Mouse (Mus musculus) spleen, adult 2 months (tissue): Measurements from ENCODE around the gene Cep70. TPM values are rescaled to one million over a fixed set of nuclear protein-coding genes. Genes with fewer than 3 reads are reported as not detected.

ENCODE experiments used
- DNase-seq, 2 experiments: peaks; one replicate each; pipeline versions ENCODE4 v3.0.0 to v3.0.0-alpha.2; 2012 to 2021; ENCODE audit warnings: low spot score in 2 of 2, low read depth in 1 of 2
- H3K27ac ChIP-seq: fragments of 200-500 bp; 2 replicates; pipeline ENCODE4 v1.5.1; 2012; ENCODE audit warnings: low read length, inconsistent platforms; ENCODE audit not compliant: insufficient read depth
- H3K27me3 ChIP-seq: fragments of 200-500 bp; 2 replicates; pipeline ENCODE4 v1.6.1; 2012; ENCODE audit warnings: mild to moderate bottlenecking, moderate library complexity, low read length, inconsistent platforms; ENCODE audit not compliant: control insufficient read depth, insufficient read depth
- H3K36me3 ChIP-seq: fragments of 200-500 bp; 2 replicates; pipeline ENCODE4 v1.6.1; 2012; ENCODE audit warnings: mild to moderate bottlenecking, low read length, inconsistent platforms; ENCODE audit not compliant: control insufficient read depth, insufficient read depth
- H3K4me1 ChIP-seq: fragments of 200-500 bp; 2 replicates; pipeline ENCODE4 v1.6.1; 2011; ENCODE audit warnings: inconsistent platforms; ENCODE audit not compliant: control insufficient read depth, insufficient read depth, insufficient read length
- H3K4me3 ChIP-seq: fragments of 200-500 bp; 2 replicates; pipeline ENCODE4 v1.5.1; 2011; ENCODE audit warnings: mild to moderate bottlenecking, inconsistent platforms; ENCODE audit not compliant: insufficient read depth, insufficient read length; ENCODE audit errors: extremely low read depth
- CTCF ChIP-seq: fragments of 200-500 bp; IDR thresholded peaks from 2 replicates; pipeline ENCODE4 v1.5.1; 2011; ENCODE audit warnings: mild to moderate bottlenecking, inconsistent platforms; ENCODE audit not compliant: insufficient read depth, insufficient read length, insufficient replicate concordance; ENCODE audit errors: extremely low read depth
- POLR2A ChIP-seq: fragments of 200-500 bp; IDR thresholded peaks from 2 replicates; pipeline ENCODE4 v1.6.1; 2011; ENCODE audit warnings: low read depth, low read length, inconsistent platforms
- WGBS: fragments of 180-500 bp; shearing (Covaris S2); methylation state at CpG from one replicate; pipeline ENCODE4 v1.1.7; 2018; 5-methylcytosine and 5-hydroxymethylcytosine counted together
- polyA plus RNA-seq: library from polyadenylated mRNA; depleted of rRNA; stranded (reverse); fragments of >200 nt; gene quantifications from 2 replicates; pipeline ENCODE4 v1.2.3, GENCODE M21; 2012; rRNA removed

Gene Cep70
- polyA plus RNA-seq, 1 experiment: 1.0 TPM

DNA sequence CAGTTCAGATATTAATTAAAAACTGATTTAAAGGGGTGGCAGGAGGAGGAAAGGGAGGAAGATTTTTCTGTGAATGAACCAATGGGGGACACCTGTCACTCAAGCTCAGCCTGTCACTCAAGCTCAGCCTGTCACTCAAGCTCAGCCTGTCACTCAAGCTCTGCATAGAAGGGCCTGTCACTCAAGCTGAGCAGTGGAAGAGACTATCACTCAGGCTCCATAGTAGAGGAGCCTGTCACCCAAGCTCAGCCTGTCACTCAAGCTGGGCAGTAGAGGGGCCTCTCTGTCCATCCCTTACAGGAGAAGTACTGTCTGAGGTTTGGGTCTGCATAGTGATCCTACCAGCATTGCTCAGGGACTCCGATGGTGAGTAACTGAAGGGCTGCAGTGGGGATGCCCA lies 95.1 kb downstream of the Cep70 start:
- H3K27me3 ChIP-seq: no peaks in the 10 kb centered on the region
- no peak overlapping the region for H3K27ac ChIP-seq
- no peak for DNase-seq
- H3K36me3 ChIP-seq: no peaks in the 10 kb centered on the region
- no peak for TF ChIP-seq POLR2A
- TF ChIP-seq CTCF: no peak
- WGBS: 93% methylated on average over 1 of the region's 1 CpGs
- H3K4me1 ChIP-seq: no peaks in the 10 kb centered on the region
- H3K4me3 ChIP-seq: no peak overlapping the region

- 86% methylated on average over 1 of the region's 1 CpGs for WGBS
- TF ChIP-seq POLR2A (no peak), CTCF (no peak)
- DNase-seq: no peak
Measured at GRCm38 (mm10) chr9:99339182-99339581, 96.0 kb downstream of the Cep70 start.

GRCm38 (mm10) chr9:99340126-99340525 lies 97.0 kb downstream of the Cep70 start:
- 88% methylated on average over 12 of the region's 12 CpGs for WGBS
- TF ChIP-seq CTCF (no peak), POLR2A (no peak)

More at GRCm38 (mm10) chr9:99339182-99339581, 96.0 kb downstream of the Cep70 start:
- Histone ChIP-seq H3K4me1 (no peaks in the 10 kb centered on the region), H3K27ac (no peak overlapping the region), H3K36me3 (no peaks in the 10 kb centered on the region), H3K4me3 (no peak overlapping the region), H3K27me3 (no peaks in the 10 kb centered on the region)

DNA sequence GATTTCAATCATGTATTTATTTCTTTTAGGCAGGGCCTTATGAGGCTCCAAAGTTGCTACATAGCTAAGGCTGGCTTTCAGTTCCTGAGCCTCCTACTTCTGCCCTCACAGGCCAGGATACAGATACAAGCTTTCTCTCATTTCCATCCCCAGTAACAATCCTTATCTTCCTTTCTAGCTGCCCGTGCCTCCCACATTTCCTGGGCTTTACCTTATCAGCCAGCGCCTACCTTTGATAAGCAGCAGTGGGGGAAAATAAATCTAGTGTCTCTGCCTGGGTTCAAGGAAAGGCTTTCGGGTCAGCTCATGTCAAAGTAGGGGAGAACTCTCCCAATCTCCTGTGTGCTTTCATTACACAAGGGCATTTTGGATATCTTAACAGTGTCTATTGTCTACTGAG lies 98.4 kb downstream of the Cep70 start:
- Histone ChIP-seq H3K27ac (no peak overlapping the region), H3K4me1 (no peaks in the 10 kb centered on the region), H3K36me3 (no peaks in the 10 kb centered on the region), H3K4me3 (no peak overlapping the region), H3K27me3 (no peaks in the 10 kb centered on the region)
- WGBS: 59% methylated on average over 3 of the region's 3 CpGs
- no peak for DNase-seq
- TF ChIP-seq POLR2A (no peak), CTCF (no peak)

More at GRCm38 (mm10) chr9:99340126-99340525, 97.0 kb downstream of the Cep70 start:
- DNase-seq: no peak
- H3K27me3 ChIP-seq: no peaks in the 10 kb centered on the region
- H3K36me3 ChIP-seq: no peaks in the 10 kb centered on the region
- H3K4me3 ChIP-seq: no peak overlapping the region
- no peak overlapping the region for H3K27ac ChIP-seq
- H3K4me1 ChIP-seq: no peaks in the 10 kb centered on the region

GRCm38 (mm10) chr9:99345351-99345792 lies 102.2 kb downstream of the Cep70 start:
- Histone ChIP-seq H3K27me3 (no peaks in the 10 kb centered on the region), H3K4me1 (no peaks in the 10 kb centered on the region), H3K36me3 (no peaks in the 10 kb centered on the region), H3K4me3 (no peak overlapping the region), H3K27ac (no peak overlapping the region)
- 54% methylated on average over 4 of the region's 4 CpGs for WGBS
- no peak for DNase-seq
- no peak for TF ChIP-seq POLR2A

Other genes starting within 250 kb of the Cep70 start
- 0.05 TPM in 1 of 2 replicates, not detected in the other for gene Gm1123, start 207.7 kb upstream of the Cep70 start, polyA plus RNA-seq
- 2.9 TPM in 2 replicates for gene Pik3cb, start 102.7 kb upstream of the Cep70 start, polyA plus RNA-seq
- not detected in 2 replicates for gene Faiml, start 6.1 kb upstream of the Cep70 start, polyA plus RNA-seq
- gene Esyt3, start 115.2 kb downstream of the Cep70 start, polyA plus RNA-seq: 0.16 and 0.19 TPM in 2 replicates
- 8.3 and 9.1 TPM in 2 replicates for gene Mras, start 194.0 kb downstream of the Cep70 start, polyA plus RNA-seq
- gene Nme9, start 208.1 kb downstream of the Cep70 start, polyA plus RNA-seq: 0.57 and 0.94 TPM in 2 replicates